Mouse (Mus musculus) left cerebral cortex, adult 9 months (tissue): ENCODE measurements around the gene Gm49405.

ENCODE experiments used
- DNase-seq, 2 experiments: peaks; one replicate each; pipeline ENCODE4 v3.0.0; 2022; ENCODE audit warnings: low spot score in 2 of 2

The Gm49405 gene

DNA sequence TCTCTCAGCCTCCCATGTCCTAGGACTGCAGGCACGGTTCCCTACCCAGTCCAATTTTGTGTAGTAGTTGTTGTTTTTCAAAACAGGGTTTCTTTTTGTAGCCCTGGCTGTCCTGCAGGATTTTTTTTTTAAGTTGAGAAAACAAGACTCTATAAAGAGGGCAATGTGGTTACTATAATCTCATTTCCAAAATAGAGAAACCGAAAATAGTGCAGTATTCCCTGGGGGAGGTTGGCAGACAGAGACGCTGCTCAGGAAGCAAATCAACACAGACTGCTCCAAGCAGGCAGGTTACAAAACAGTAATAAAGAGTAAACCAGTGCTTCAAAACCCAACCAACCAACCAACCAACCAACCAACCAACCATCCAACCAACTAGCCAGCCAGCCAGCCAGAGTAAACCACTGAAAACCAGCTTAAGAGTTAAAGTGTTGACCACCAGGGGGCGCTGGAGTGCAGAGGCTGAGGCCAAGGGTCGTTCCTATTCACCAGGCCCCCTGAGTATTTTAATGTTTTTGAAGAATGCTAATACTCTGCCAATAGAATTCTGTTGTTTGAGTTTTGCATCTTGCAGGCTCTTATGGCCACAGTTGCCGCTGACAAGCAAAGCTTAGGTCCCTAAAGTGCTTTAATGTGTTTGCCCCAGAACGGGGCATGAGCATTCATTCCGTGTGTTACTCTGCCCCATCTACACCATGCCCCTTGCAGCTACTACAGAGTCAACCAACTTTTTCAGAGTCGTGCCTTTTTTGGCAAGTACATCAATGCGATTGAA, 51.5 kb downstream of the Gm49405 start:
- peak in 1 of 2 experiments; percentile 32 for DNase-seq

DNA sequence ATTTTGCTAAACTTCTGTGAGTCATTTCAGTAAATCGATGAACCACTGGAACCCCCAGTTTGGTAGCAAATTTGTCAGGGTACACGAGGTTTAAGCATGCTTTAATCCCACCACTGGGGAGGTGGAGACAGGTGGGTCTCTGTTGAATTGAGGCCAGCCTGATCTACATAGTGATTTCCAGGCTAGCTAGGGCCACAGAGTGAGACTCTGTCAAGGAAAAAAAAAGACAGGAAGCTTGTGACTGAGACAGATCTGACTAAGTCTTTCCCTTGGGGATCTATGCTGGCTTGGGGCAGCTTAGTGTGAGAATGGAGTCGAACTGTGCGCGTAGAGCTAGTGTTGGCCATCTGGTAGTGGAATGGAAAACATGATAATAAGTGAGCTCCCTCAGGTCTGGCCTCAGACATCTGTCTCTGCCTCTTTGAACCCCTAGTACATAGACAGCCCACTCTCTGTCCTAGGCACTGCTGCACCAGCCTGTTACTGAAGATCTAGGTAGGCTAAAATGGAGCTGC, 52.1 kb downstream of the Gm49405 start:
- no peak for DNase-seq

DNA sequence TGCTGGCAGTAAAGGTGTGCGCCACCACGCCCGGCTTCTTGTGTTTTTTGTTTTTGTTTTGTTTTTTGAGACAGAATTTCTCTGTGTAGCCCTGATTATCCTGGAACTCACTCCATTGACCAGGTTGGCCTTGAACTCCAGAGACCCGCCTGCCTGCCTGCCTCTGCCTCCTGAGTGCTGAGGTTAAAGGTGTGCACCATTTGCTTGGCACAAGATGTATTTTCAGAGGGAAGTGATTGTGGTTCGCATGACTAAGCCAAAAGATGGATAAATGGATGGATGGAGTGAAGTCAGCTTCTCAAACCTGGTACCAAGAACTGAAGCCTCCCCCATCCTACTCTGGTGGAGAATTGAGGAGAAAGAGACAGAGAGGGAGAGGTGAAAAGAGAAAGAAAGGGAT, 54.2 kb downstream of the Gm49405 start:
- DNase-seq: no peak
